Mouse (Mus musculus) CH12.LX (cell line): ENCODE results near the gene Cnksr3.

Experiments
- CHD1 ChIP-seq: IDR thresholded peaks from 2 replicates; pipeline ENCODE4 v1.6.1; 2012; ENCODE audit warnings: low read depth, low read length, improper control_type of control experiment, inconsistent platforms
- CTCF ChIP-seq, 2 experiments: IDR thresholded peaks in 1 of 2; conservative IDR thresholded peaks in 1 of 2; 2 replicates each; pipeline ENCODE4 v1.5.1; 2011 to 2012; ENCODE audit warnings: low read depth in 2 of 2, low read length in 2 of 2, improper control_type of control experiment in 1 of 2, inconsistent platforms in 1 of 2, mild to moderate bottlenecking in 1 of 2, moderate library complexity in 1 of 2
- E2F4 ChIP-seq: IDR thresholded peaks from 2 replicates; pipeline ENCODE4 v1.6.1; 2011; ENCODE audit warnings: low read depth, low read length, improper control_type of control experiment; ENCODE audit not compliant: insufficient replicate concordance
- HCFC1 ChIP-seq: IDR thresholded peaks from 2 replicates; pipeline ENCODE4 v1.6.1; 2012; ENCODE audit warnings: low read depth, mild to moderate bottlenecking, inconsistent platforms, low read length, improper control_type of control experiment
- IRF4 ChIP-seq: IDR thresholded peaks from 2 replicates; pipeline ENCODE4 v1.6.1; 2014; ENCODE audit warnings: low read depth, mild to moderate bottlenecking, inconsistent platforms, low read length, improper control_type of control experiment
- MAFK ChIP-seq: IDR thresholded peaks from 2 replicates; pipeline ENCODE4 v1.6.1; 2011; ENCODE audit warnings: low read length, improper control_type of control experiment; ENCODE audit not compliant: insufficient replicate concordance
- MEF2A ChIP-seq: IDR thresholded peaks from 2 replicates; pipeline ENCODE4 v1.6.1; 2014; ENCODE audit warnings: low read depth, mild to moderate bottlenecking, inconsistent platforms, low read length, improper control_type of control experiment, borderline replicate concordance
- POLR2A ChIP-seq: IDR thresholded peaks from 2 replicates; pipeline ENCODE4 v1.6.1; 2011; ENCODE audit warnings: low read depth, mild to moderate bottlenecking, improper control_type of control experiment, low read length
- POLR2AphosphoS2 ChIP-seq: IDR thresholded peaks from 2 replicates; pipeline ENCODE4 v1.6.1; 2011; ENCODE audit warnings: low read depth, low read length, improper control_type of control experiment
- TCF12 ChIP-seq: IDR thresholded peaks from 2 replicates; pipeline ENCODE4 v1.6.1; 2014; ENCODE audit warnings: low read depth, mild to moderate bottlenecking, inconsistent platforms, low read length, improper control_type of control experiment
- UBTF ChIP-seq: IDR thresholded peaks from 2 replicates; pipeline ENCODE4 v1.6.1; 2012; ENCODE audit warnings: low read depth, mild to moderate bottlenecking, inconsistent platforms, low read length, improper control_type of control experiment, moderate library complexity
- USF1 ChIP-seq: IDR thresholded peaks from 2 replicates; pipeline ENCODE4 v1.6.1; 2014; ENCODE audit warnings: low read depth, mild to moderate bottlenecking, inconsistent platforms, low read length, improper control_type of control experiment
- USF2 ChIP-seq: conservative IDR thresholded peaks from 2 replicates; pipeline ENCODE4 v1.6.1; 2011; ENCODE audit warnings: low read depth, low read length, improper control_type of control experiment

DNA sequence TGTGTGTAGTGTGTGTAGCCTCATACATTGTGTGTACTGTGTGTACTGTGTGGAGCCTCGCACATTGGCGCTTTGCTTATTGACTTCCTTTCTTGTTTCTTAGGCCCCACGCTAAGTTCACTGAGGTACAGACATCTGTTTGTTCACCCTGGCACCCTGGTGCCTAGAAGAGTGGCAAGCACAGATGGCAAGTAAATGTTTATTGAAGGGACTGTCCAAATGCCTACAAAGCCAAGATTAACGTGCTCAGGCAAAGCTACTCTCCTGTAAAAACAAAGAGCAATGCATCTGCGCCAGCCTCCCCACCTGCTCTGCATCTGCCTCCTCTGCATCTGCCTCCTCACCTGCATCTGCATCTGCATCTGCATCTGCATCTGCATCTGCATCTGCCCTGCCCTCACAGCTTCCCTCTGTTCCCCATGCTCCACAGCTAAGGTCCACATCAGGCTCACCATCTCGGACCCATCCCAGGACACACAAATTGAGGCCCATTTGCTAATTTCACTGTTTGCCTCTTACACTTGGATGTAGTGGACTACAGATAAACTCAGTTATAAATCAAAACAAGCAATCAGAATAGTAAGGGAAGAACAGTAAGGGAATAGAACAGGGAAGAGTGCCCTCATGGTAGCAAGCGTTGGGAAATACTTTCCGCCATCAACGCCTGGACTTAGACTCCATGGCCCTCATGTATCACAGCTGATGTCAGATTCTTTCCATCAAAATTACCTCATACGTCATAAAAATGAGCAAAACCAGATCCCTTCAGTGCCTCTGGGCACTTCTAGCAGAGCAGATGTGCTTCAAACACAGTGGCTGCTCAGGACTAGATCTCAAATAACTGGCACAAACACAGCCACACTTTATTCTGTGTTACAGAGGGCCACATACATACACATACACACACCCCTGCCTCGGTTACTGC is 62.1 kb downstream of the Cnksr3 start:
- no peak for TF ChIP-seq USF1
- TF ChIP-seq MAFK = no peak
- no peak for TF ChIP-seq CTCF (conservative IDR thresholded peaks at IDR 0.05 in 1 of 2, IDR thresholded peaks at IDR 0.05 in 1 of 2; ENCODE audit: low read depth in 2 of 2, low read length in 2 of 2)
- TF ChIP-seq UBTF = no peak
- no peak for TF ChIP-seq MEF2A
- no peak for TF ChIP-seq POLR2A
- TF ChIP-seq USF2 = no peak
- no peak for TF ChIP-seq IRF4
- TF ChIP-seq POLR2AphosphoS2 = no peak
- no peak for TF ChIP-seq E2F4
- TF ChIP-seq TCF12 = no peak
- TF ChIP-seq CHD1 = no peak
- TF ChIP-seq HCFC1 = no peak
